Mouse (Mus musculus): ENCODE measurements at regions not wholly inside any gene's neighbourhood (a gene's known extent, or its start where the extent isn't known, plus 50 kb on each side); places are given as distances from the start of the nearest gene placed in this dataset.

DNA sequence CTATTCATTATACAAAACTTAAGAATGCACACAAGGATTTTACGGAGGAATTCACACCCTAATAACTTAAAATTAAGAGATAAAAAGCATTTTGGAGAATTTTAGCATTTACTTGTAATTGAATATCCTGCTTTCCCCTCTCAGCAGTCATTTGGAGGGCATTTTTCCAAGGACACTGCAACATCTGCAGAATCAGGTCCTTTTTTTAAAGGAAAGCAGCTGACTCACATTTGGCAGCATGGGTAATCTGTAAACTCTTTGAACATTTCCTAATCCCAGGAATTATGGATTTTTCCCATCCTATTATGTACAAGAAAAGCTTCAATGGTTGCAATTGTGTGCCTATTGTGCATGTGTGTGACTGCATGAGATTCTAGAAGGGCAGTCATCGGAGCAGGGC is 112.0 kb downstream of the Gm19410 start:
- no peak for DNase-seq (ENCODE audit: low read depth, low spot score)

DNA sequence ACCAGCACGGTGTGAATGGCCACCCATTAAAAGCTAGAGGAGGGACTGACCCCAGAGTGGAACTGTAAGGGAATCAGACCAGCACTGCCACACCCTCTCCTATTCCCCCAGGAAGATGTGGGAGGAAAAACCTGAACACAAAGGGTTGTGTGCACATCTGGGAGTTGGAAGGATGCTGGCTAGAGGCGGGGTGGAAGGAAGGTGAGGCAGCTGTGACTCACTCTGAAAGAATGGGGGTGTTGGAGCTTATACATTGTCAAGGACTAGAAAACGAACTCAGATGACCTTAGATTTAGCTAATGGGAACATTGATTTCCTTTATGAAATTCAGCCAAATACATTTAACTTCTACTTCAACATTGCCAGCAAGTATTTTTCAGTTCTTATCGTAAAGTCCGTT is 116.2 kb downstream of the Gm19410 start:
- no peak for DNase-seq (ENCODE audit: low read depth, low spot score)

DNA sequence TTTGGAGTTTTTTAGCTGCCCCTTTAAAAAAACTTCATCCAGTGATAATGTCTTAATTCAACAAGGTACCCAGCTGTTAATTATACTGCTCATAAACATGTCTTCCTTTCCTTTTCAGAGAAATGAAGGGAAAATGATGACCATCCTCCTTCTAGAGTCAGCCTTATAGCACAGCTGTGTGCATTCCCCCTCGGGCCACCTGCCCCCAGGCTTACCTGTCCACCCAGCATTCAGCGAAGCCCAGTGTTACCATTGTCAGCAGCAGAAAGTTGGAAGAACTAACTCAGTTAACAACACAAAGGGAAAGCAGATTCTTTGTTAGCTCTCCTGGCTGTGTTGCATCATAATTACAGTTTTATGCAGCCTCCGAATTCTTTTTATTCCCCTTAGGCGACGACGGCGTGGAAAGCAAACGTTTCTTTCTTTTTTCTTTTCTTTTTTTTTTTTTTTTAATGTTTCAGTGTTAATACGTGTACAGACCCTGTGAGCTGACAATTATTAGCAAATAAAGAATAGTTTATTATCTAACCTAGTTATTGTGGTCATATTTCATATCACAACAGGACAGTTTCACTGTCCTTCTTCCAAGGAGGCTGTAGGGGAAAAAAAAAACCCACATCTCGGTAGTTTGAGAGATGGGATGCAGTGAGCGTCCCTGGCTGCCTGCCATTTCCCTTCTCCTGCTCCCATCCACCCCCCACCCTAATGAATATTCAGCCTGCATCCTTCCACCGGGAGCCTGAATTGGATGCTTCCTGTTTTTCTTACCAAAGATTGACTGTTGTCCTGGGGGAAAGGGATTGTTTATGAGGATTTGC is 117.3 kb downstream of the Gm19410 start:
- DNase-seq (ENCODE audit: low read depth, low spot score) = peak; percentile 62

DNA sequence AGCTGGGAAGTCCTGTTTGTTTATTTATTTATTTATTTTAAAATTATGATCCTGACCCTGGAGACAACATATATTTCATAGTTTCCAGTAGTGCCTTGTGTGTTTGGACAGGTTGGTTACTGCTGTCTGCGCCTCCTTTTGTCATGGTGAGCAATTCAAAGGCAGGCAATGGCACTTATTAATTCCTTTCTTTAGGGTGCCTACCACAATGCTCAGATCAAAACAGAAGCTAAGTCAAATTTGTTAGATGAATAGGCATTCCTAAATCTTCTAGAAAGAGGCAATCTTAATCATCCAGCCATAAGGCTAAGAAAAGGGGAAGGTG is 117.8 kb downstream of the Gm19410 start:
- DNase-seq (ENCODE audit: low read depth, low spot score) = no peak

DNA sequence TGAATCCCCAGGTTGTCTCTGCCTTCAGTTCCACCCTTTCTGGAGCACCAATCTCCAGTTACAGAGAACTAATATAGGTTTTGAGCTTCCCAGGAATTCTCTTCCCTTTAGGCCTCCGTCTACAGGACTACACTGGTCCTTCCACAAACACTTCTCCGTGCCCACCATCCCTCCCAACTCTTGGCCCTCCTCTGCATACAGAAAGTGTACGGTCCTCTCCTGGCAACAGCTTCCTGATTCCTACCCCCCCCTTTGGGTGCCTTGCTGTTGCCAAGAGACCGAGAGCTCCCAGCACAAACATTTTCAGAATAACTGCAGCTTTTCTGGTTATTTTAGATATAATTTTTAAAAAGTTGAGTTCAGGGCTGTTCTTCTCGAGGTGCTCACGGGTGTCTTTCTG is 119.0 kb downstream of the Gm19410 start:
- DNase-seq (ENCODE audit: low read depth, low spot score) = no peak

DNA sequence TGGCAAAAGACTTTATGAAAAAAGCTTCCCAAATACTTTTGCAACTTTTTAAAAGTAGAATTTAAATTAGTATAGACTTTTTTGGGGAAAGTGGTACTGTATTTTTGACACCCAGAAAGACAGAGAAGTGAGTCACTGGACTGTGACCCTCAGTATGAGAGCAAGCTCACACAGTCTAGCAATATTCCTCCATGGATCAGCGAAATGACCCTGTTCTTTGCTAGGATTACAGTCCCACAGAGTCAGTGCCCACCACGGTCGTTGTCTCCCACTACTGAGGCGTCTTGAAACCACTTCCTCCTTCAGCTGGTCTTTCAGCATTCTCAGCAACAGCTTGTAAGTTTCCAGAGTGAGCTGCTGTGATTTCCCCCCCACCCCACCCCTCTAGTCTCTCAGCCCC is 124.5 kb downstream of the Gm19410 start:
- DNase-seq (ENCODE audit: low read depth, low spot score) = no peak

DNA sequence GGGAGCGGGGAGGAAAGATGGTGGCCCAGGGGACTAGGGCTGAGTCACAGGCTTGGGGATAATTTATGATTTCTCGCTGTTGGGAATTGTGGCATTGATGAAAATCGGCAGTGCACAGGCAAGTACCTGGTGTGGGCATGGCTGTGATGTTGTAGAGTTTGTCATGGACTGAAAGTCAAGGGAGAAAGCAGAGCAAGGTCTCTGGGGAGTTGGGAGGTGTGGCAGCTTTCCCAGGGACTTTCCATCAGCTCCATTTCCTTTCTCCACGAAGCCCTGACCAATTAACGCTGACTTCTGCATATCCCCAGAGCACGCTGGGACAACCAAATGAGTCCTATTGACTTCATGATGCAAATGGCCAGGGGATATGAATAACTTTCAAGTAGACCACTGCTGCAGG is 126.2 kb downstream of the Gm19410 start:
- DNase-seq (ENCODE audit: low read depth, low spot score) = no peak

DNA sequence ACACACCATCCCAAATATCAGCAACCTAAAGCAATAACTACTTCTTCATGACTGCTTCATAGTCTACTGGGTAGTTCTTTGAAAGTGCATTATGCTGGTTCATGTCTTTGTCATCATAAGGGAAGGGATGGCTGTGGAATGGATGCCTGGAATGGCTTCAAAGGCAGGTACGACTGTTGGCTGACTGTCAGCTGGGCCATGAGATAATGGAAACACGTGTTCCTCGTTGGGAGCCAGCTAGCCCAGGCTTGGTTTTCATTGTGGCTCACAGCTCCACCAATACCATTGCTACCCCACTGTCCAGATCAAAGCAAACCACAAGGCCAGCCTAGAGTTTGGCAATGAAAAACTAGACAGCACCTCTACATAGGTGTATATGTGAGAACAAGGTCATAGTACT is 132.9 kb downstream of the Gm19410 start:
- DNase-seq (ENCODE audit: low read depth, low spot score) = no peak

DNA sequence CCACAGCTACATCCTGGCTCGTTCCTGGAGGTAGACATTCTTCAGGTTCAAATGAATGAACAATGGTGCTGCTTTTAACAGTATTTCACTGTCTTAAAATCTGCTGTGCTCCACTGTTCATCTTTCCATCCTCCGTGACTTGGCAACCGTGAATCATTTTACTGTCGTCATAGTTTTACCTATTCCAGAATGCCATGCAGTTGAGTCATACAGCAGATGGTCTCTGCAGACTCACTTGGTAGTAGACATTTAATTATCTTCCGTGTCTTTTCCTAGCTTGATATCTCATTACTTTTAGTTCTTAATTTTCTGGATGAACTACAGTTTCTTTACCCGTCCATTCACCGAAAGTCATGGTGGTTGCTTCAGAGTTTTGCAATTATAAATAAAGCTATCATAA is 135.9 kb downstream of the Gm19410 start:
- no peak for DNase-seq (ENCODE audit: low read depth, low spot score)

DNA sequence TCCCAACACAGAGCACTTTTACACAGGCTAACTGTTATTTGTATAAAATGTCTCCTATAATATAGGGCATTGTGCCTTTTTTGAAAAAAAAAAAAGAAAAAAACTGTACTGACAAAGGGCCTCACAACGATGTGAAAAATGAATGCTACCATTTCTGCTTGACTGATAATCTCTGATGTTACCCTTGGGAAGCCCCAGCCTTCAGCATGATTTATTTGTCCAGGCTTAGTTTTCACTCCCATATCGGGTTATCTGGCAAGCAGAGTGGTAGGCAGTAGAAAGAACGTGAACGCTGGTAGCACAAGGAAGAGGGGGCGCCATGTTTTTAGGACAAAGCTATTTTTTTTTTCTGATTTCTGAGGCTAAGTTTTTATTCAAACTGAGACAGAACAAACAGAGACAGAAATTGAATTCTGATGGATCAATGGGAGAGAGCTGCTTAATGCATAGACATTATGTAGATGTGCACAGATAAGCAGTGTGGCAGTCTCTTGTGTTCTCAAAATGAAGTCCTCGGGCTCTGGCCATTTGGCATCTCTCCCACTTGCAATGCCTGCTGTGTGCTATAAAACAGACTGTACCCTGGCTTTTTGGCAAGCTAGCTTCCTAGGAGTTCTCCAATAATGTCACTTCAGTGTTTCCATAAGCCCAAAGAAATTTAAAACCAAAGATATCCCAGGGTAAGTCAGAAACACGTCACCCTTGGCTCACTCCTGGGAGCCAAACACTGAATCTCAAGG is 139.3 kb downstream of the Gm19410 start:
- DNase-seq (ENCODE audit: low read depth, low spot score) = no peak

DNA sequence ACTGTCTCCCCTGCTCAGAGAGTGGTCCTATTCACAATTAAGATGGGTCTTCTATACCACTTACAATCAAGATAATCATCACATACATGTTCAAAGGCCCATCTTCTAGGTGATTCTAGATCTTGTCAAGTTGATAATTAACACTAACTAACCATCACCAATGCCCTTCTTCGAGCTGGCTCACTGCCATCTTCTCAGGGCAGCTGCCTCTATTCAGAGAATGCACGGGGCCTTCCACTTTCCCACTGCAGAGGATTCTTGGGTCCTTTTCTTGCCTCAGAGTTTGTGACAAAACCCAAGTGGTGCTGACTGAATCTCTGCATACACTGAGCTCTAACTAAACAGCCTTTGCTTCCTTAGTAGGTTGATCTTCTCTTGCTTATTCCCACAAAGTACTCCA is 142.4 kb downstream of the Gm19410 start:
- no peak for DNase-seq (ENCODE audit: low read depth, low spot score)

DNA sequence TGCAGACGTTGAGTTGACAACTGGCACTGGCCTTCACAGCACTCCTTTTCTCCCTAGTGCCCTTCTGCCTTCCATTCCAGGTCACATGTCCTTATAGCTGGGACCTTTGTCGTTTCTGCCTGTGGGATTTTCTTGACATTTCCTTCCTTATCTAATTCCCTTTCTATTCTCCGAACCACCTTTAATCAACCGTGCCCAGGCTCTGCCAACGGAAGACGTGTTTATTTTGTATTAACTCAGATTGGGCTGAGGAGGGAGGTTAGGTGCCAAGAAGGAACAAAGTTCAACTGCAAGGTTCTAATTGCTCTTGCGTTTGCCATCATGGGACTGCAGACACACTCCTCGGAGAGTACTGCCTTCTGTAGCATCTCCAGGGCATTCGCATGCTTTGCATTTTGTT is 146.7 kb downstream of the Gm19410 start:
- DNase-seq (ENCODE audit: low read depth, low spot score) = no peak

DNA sequence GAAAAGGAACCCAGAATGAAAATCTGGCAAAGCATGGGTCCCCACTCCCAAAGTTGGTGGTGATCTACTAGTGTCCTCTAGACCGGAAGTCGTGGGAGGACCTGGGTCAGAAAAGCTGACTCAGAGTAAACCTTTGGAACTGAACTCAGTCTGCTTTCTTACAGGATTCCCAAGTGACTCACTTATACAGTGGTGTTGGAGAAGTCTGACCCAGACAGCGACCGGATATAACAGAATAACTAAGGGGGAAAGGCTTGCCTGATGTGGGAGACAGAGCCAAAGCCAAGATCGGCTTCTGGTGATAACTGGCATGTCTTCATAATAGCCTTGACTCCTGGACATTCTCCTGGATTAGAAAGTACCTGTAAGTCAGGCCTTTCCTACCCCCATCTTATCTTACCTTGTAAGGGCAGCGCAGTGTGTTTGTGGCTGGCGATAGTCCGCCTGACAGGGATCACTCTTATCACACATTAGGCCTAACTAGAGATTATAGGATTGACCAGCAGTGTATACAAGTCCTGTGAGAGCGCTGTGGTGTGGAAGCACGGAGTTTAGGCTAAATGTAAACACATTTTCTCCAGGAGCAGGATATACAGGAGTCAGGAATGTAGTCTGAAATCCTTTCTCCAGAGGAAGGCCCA is 150.4 kb downstream of the Gm19410 start:
- DNase-seq (ENCODE audit: low read depth, low spot score) = no peak

DNA sequence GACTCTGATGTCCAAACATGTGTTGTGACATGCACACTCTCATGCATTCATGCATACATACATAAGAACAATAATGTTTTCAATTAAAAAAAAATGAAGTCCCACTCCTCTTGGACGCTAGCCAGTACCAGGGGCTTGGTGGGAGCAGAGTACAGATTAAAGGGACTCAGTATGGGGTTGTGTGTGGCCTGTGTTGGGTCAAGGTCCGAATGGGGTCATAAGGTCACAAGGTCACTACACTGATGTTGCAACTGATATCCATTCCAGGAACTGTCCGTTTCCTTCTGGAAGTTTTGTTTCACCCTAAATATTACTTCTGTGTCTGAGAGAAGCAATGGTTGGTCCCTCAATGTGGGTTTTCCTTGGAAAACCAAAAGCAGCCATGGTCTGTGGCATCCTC is 152.0 kb downstream of the Gm19410 start:
- DNase-seq (ENCODE audit: low read depth, low spot score) = no peak

DNA sequence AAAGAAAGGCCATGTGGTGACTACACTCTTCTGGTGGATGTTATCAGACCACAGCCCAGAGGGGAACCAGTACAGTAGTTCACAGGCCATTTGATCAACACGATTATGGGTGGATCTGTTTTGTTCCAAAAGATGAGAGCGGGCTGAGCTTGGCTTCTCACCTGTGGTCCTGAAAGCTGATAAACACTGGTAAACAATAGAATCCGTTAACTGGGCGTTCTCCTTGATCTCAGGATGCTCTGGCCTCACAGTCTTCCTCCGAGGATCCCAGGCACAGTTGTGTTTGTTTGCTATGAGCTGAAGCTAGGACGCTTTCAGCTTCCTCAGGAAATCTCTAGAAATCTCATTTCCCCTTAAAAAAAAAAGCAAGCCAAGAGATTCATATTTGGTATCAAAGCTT is 153.9 kb downstream of the Gm19410 start:
- no peak for DNase-seq (ENCODE audit: low read depth, low spot score)

DNA sequence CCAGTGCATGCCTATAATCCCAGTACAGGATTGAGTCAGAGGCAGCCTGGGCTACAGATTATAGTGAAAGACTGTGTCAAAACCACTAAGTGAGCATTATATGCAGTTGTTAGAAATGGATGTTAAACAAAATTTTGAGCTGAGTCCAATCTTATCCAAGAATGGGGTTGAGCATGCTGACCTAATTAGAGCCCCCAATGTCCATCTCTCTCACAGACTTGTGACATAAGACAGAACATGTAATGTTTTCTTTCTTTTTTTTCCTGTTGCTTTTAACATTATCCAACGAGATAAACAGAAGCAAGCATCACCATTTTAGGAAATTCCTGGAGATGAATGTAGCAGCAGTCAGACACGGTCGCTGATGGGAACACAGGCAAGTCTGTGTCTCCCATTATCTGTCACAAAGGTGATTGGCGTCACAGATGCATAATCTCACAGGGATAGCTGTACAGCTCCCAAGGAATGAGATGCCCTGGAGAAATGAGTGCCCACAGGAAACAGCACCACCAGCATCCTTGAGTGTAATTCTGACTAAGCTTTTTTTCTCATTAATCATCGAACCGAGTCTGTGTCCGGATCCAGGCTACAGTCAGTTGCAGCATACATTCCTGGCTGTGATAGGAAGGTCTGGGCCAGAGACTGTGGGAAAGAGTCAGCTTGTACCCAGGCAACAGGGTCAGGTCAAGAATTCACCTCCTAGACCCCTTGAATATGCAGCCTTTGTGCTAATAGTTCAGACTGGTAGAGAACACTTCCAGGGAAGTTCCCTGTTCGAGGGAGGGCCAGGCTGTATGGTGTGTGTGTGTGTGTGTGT is 154.5 kb downstream of the Gm19410 start:
- DNase-seq (ENCODE audit: low read depth, low spot score) = no peak

DNA sequence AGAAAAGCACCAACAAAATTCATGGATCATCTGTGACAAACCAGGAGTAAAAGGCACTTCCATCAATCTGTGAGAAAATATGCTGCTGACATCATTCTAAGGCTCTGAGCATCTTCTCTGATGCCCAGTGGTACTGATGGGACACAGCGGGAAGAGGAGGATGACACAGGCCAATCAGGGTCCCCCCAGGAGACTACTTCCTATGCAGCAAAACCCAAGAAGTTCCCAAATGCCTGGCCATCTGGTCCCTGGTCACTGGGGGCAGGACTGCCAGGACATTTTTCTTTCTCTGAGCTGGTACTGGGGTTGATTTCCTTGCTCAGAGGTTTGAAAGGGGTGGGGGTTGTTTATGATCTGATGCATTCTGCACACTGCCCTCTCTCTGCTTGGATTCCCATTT is 158.4 kb downstream of the Gm19410 start:
- no peak for DNase-seq (ENCODE audit: low read depth, low spot score)

DNA sequence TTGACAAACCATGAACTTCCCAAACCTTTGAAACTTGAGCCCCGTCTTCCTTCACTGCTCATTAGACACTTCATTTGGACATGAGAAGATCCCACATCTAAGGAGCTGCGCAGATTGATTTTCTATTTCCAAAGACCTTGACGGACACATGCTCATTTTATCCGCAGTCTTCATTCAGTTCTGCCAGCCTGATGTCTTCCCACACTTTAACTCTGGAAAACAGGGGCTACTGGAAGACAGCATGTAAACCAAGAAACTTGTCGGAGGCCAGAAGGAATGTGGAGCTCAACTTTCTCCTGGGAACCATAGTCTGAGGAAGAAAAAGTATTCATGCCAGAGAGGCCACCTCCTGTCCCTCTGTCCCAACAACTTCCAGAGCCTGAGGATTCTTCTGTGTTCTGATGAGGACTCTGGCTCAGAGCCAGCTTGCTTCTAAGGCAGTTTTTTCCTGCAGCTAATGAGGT is 161.8 kb downstream of the Gm19410 start:
- no peak for DNase-seq (ENCODE audit: low read depth, low spot score)

DNA sequence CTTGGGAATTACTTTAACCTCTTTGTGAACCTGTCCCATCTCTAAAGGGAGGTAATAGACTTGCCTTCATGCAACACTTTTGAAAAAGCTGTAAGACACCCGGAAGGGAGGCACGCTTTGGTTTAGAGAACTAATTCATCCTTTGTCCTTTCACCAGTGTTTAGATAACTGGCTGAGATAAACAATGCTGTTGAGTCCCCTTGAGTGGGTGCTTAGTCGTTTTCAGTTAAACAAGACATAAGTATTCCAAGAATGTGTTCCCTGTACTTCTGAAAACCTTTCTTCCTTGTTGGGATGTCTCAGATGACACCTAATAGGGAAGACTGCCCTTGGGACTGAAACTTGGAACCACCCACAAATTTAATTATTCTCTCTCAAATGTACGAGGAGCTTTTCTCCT is 164.7 kb downstream of the Gm19410 start:
- DNase-seq (ENCODE audit: low read depth, low spot score) = no peak

DNA sequence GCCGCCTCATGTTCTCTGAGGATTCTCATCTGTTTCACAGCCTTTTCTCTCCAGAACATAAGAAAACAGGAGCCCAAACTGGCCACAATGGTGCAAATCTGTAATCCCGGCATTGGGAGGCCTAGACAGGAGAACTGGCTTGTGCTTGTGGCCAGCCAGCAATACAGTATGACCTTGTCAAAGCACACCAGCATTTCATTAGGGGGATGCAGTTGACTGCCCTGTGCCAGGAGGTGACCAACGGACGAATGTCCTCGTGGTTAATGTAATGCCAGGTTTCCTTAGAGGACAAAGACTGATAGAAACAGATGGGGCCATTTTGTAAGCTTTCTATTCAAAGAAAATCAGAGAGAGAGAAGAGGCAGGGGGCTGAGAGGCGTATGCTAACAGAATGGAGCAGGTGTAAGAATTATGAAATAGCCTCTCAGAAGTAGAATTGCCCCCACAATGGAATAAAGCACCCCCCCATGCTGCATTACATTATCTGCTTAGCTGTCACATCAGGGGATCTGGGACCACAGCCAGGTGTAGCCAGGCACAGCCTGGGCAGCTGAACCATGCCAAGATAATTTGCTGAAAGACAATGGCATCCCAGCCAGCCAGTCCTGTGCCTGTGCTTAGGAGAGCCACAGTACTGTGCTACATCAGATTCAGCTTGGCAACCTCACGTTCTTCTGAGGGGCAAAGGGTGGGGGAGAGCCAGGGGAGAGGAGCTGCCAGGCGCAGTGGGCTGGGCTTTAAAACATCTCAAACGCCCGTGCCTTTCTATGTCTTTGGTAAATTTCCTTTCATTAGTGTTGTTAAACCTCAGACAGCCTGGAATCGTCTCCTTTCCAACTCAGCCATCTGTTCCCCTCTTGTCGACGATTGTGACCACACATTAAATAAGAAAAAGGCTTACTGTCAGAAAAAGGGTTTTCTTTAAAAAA is 167.9 kb downstream of the Gm19410 start:
- peak; percentile 73 for DNase-seq (ENCODE audit: low read depth, low spot score)

DNA sequence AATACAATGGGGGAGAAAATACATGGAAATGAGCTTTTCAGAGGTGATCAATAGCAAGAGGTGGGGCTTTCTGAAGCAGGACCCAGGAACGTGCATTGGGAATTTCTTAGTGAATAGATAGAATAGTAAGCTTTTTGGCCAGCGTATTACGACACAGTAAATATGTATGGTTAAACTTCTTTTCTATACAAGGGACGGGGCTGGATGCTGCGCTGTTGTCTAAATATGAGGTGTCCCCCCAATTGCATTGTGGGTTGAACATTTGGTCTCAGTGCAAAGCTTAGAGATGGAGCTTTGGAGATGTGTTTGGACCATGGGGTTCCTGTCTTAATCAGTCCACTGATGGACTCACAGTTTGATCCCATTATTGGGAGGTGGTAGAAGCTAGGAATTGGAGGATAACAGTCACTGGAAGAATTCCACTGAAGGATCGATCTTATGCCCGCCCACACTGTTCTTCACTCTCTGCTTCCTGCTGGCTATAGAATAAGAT is 168.6 kb downstream of the Gm19410 start:
- no peak for DNase-seq (ENCODE audit: low read depth, low spot score)
